Mouse (Mus musculus): Measurements from ENCODE around the gene Gmds. TPM values are rescaled to one million over a fixed set of nuclear protein-coding genes. Genes with fewer than 3 reads are reported as not detected.

Gmds gene
- polyA plus RNA-seq, 1 experiment from 2014 or later = 29.2 TPM

- no peaks in the 10 kb centered on the region for H3K4me1 ChIP-seq (ENCODE audit: insufficient read depth)
- no peaks in the 10 kb centered on the region for H3K9me3 ChIP-seq (ENCODE audit: low read depth, low read length)
- H3K27me3 ChIP-seq (ENCODE audit: insufficient read depth, low read length) = no peaks in the 10 kb centered on the region
- H3K4me3 ChIP-seq (ENCODE audit: low read depth, low read length) = no peak overlapping the region
- no peak for TF ChIP-seq CTCF (IDR thresholded peaks at IDR 0.05; ENCODE audit: low read depth)
- H3K36me3 ChIP-seq (ENCODE audit: insufficient read depth) = no peaks in the 10 kb centered on the region
- no peak overlapping the region for H3K9ac ChIP-seq
- H3K4me2 ChIP-seq = no peak overlapping the region
- ATAC-seq (ENCODE audit: insufficient read depth) = no peak
- H3K27ac ChIP-seq (ENCODE audit: low read depth) = no peak overlapping the region
- no peak for DNase-seq
- 47% methylated on average over 3 of the region's 3 CpGs for WGBS
These were observed 363.6 kb downstream of the Gmds start for GRCm38 (mm10) chr13:31974751-31975479.

- TF ChIP-seq CTCF (IDR thresholded peaks at IDR 0.05; ENCODE audit: low read depth) = no peak
- DNase-seq (no peak), ATAC-seq (ENCODE audit: insufficient read depth) (no peak)
- Histone ChIP-seq H3K9me3 (ENCODE audit: low read depth, low read length) (no peaks in the 10 kb centered on the region), H3K4me1 (ENCODE audit: insufficient read depth) (no peaks in the 10 kb centered on the region), H3K4me3 (ENCODE audit: low read depth, low read length) (no peak overlapping the region), H3K27me3 (ENCODE audit: insufficient read depth, low read length) (no peaks in the 10 kb centered on the region), H3K36me3 (ENCODE audit: insufficient read depth) (no peaks in the 10 kb centered on the region), H3K27ac (ENCODE audit: low read depth) (no peak overlapping the region), H3K4me2 (no peak overlapping the region), H3K9ac (no peak overlapping the region)
- 46% methylated on average over 2 of the region's 2 CpGs for WGBS
These were observed 367.5 kb downstream of the Gmds start for GRCm38 (mm10) chr13:31971040-31971501.

- H3K36me3 ChIP-seq (ENCODE audit: insufficient read depth) = no peaks in the 10 kb centered on the region
- H3K27ac ChIP-seq (ENCODE audit: low read depth) = no peak overlapping the region
- H3K4me2 ChIP-seq = no peak overlapping the region
- WGBS = 62% methylated on average over 2 of the region's 2 CpGs
- no peak overlapping the region for H3K4me3 ChIP-seq (ENCODE audit: low read depth, low read length)
- no peak overlapping the region for H3K9ac ChIP-seq
- TF ChIP-seq CTCF (IDR thresholded peaks at IDR 0.05; ENCODE audit: low read depth) = no peak
- no peaks in the 10 kb centered on the region for H3K27me3 ChIP-seq (ENCODE audit: insufficient read depth, low read length)
- no peaks in the 10 kb centered on the region for H3K4me1 ChIP-seq (ENCODE audit: insufficient read depth)
- no peak for DNase-seq
- no peak for ATAC-seq (ENCODE audit: insufficient read depth)
- no peaks in the 10 kb centered on the region for H3K9me3 ChIP-seq (ENCODE audit: low read depth, low read length)
These were observed 370.3 kb downstream of the Gmds start for GRCm38 (mm10) chr13:31968272-31968671.

GRCm38 (mm10) chr13:31966931-31967532, 371.5 kb downstream of the Gmds start:
- no peak for TF ChIP-seq CTCF (IDR thresholded peaks at IDR 0.05; ENCODE audit: low read depth)
- 34% methylated on average over 3 of the region's 3 CpGs for WGBS
- H3K9me3 ChIP-seq (ENCODE audit: low read depth, low read length) = no peaks in the 10 kb centered on the region
- H3K9ac ChIP-seq = no peak overlapping the region
- H3K27ac ChIP-seq (ENCODE audit: low read depth) = no peak overlapping the region
- ATAC-seq (ENCODE audit: insufficient read depth) = no peak; the same call in 1 of the 2 replicates
- H3K27me3 ChIP-seq (ENCODE audit: insufficient read depth, low read length) = no peaks in the 10 kb centered on the region
- H3K36me3 ChIP-seq (ENCODE audit: insufficient read depth) = no peaks in the 10 kb centered on the region
- H3K4me2 ChIP-seq = no peak overlapping the region
- no peak overlapping the region for H3K4me3 ChIP-seq (ENCODE audit: low read depth, low read length)
- no peak for DNase-seq
- H3K4me1 ChIP-seq (ENCODE audit: insufficient read depth) = no peaks in the 10 kb centered on the region

GRCm38 (mm10) chr13:31960514-31960913, 378.0 kb downstream of the Gmds start:
- Histone ChIP-seq H3K27ac (ENCODE audit: low read depth) (no peak overlapping the region), H3K27me3 (ENCODE audit: insufficient read depth, low read length) (no peaks in the 10 kb centered on the region), H3K36me3 (ENCODE audit: insufficient read depth) (no peaks in the 10 kb centered on the region), H3K9ac (no peak overlapping the region), H3K4me1 (ENCODE audit: insufficient read depth) (no peaks in the 10 kb centered on the region), H3K4me3 (ENCODE audit: low read depth, low read length) (no peak overlapping the region), H3K4me2 (no peak overlapping the region), H3K9me3 (ENCODE audit: low read depth, low read length) (no peaks in the 10 kb centered on the region)
- TF ChIP-seq CTCF (IDR thresholded peaks at IDR 0.05; ENCODE audit: low read depth) = no peak
- no peak for ATAC-seq (ENCODE audit: insufficient read depth)
- 7% methylated on average over 3 of the region's 3 CpGs for WGBS
- DNase-seq = no peak

- ATAC-seq (ENCODE audit: insufficient read depth) = no peak
- no peak for TF ChIP-seq CTCF (IDR thresholded peaks at IDR 0.05; ENCODE audit: low read depth)
- no peak overlapping the region for H3K9ac ChIP-seq
- no peak overlapping the region for H3K4me3 ChIP-seq (ENCODE audit: low read depth, low read length)
- H3K4me2 ChIP-seq = no peak overlapping the region
- H3K4me1 ChIP-seq (ENCODE audit: insufficient read depth) = no peaks in the 10 kb centered on the region
- H3K27ac ChIP-seq (ENCODE audit: low read depth) = no peak overlapping the region
- H3K27me3 ChIP-seq (ENCODE audit: insufficient read depth, low read length) = no peaks in the 10 kb centered on the region
- DNase-seq = no peak
- WGBS = 47% methylated on average over 13 of the region's 13 CpGs
- no peaks in the 10 kb centered on the region for H3K36me3 ChIP-seq (ENCODE audit: insufficient read depth)
- no peaks in the 10 kb centered on the region for H3K9me3 ChIP-seq (ENCODE audit: low read depth, low read length)
These were observed 379.9 kb downstream of the Gmds start for GRCm38 (mm10) chr13:31958346-31959335.
